Mouse (Mus musculus) heart, embryonic 16.5 days (tissue): ENCODE measurements around the gene Polr2c. TPM values are rescaled to one million over a fixed set of nuclear protein-coding genes. Genes with fewer than 3 reads are reported as not detected.
"Not testable (repeated sequence)": the region's sequence is repeated elsewhere in the genome, so short reads cannot be mapped to it uniquely, and the experiment has no call there.

Experiments used
- ATAC-seq: fragments of 200-750 bp; cut with Nextera tagmentation; replicated peaks from 2 replicates; pipeline ENCODE4 v1.8.0; 2017; ENCODE audit warnings: moderate number of reproducible peaks; ENCODE audit not compliant: insufficient read depth, low FRiP score; ENCODE audit errors: extremely low read depth
- H3K27ac ChIP-seq: fragments of 300-500 bp; sonication (generic); 2 replicates; pipeline ENCODE4 v1.5.1; 2014; ENCODE audit warnings: mild to moderate bottlenecking, low read length, control low read depth, moderate library complexity
- H3K27me3 ChIP-seq: fragments of 300-500 bp; sonication (generic); 2 replicates; pipeline ENCODE4 v1.6.1; 2014; ENCODE audit warnings: low read length, mixed read lengths; ENCODE audit not compliant: control insufficient read depth, insufficient read depth
- H3K36me3 ChIP-seq: fragments of 300-500 bp; sonication (generic); 2 replicates; pipeline ENCODE4 v1.6.1; 2014; ENCODE audit not compliant: control insufficient read depth, insufficient read depth
- H3K4me1 ChIP-seq: fragments of 300-500 bp; sonication (generic); 2 replicates; pipeline ENCODE4 v1.6.1; 2014; ENCODE audit warnings: low read length, mixed read lengths; ENCODE audit not compliant: control insufficient read depth, insufficient read depth
- H3K4me2 ChIP-seq: fragments of 300-500 bp; sonication (generic); 2 replicates; pipeline ENCODE4 v1.6.1; 2014; ENCODE audit warnings: low read depth, mild to moderate bottlenecking, control low read depth, low read length
- H3K4me3 ChIP-seq: fragments of 300-500 bp; sonication (generic); 2 replicates; pipeline ENCODE4 v1.5.1; 2014; ENCODE audit warnings: mild to moderate bottlenecking, control low read depth, low read length
- H3K9ac ChIP-seq: fragments of 300-500 bp; sonication (generic); 2 replicates; pipeline ENCODE4 v1.6.1; 2014; ENCODE audit warnings: low read length, control low read depth
- H3K9me3 ChIP-seq: fragments of 300-500 bp; sonication (generic); replicated peaks from 2 replicates; pipeline ENCODE4 v1.6.1; 2016; ENCODE audit warnings: low read length; ENCODE audit not compliant: control insufficient read depth
- WGBS: fragments of 180-500 bp; shearing (Covaris S2); extraction: QIAGEN DNeasy Blood & Tissue Kit; methylation state at CpG from one replicate; pipeline ENCODE4 v1.1.7; 2014; 5-methylcytosine and 5-hydroxymethylcytosine counted together
- polyA plus RNA-seq: library from polyadenylated mRNA; unstranded; fragments of >200 nt; fragmentation: Nextera tagmentation; extraction: Ambion mirVana; gene quantifications from 2 replicates; pipeline ENCODE4 v1.2.1, GENCODE M21; 2015

The Polr2c gene
- polyA plus RNA-seq, 1 experiment from 2014 or later = 134 TPM

GRCm38 (mm10) chr8:94819671-94820179 is 37.5 kb upstream of the Polr2c start:
- H3K36me3 ChIP-seq = peaks cover 30% of the 10 kb centered on the region
- no peaks in the 10 kb centered on the region for H3K9me3 ChIP-seq
- no peaks in the 10 kb centered on the region for H3K27me3 ChIP-seq
- no peaks in the 10 kb centered on the region for H3K4me1 ChIP-seq
- ATAC-seq = no peak
- no peak overlapping the region for H3K4me2 ChIP-seq
- 51% methylated on average over 6 of the region's 6 CpGs for WGBS
- H3K9ac ChIP-seq = no peak overlapping the region
- H3K4me3 ChIP-seq = no peak overlapping the region
- H3K27ac ChIP-seq = no peak overlapping the region

- ATAC-seq = no peak
- Histone ChIP-seq H3K27me3 (no peaks in the 10 kb centered on the region), H3K4me3 (no peak overlapping the region), H3K4me1 (no peaks in the 10 kb centered on the region), H3K27ac (no peak overlapping the region), H3K9ac (no peak overlapping the region), H3K9me3 (no peaks in the 10 kb centered on the region), H3K36me3 (peaks cover 36% of the 10 kb centered on the region), H3K4me2 (no peak overlapping the region)
- 88% methylated on average over 7 of the region's 7 CpGs for WGBS
Measured at GRCm38 (mm10) chr8:94820553-94820952, 36.7 kb upstream of the Polr2c start.

GRCm38 (mm10) chr8:94821381-94821780 is 35.9 kb upstream of the Polr2c start:
- Histone ChIP-seq H3K27me3 (no peaks in the 10 kb centered on the region), H3K9ac (no peak overlapping the region), H3K36me3 (peaks cover 38% of the 10 kb centered on the region), H3K4me2 (no peak overlapping the region), H3K9me3 (no peaks in the 10 kb centered on the region), H3K4me1 (no peaks in the 10 kb centered on the region), H3K4me3 (no peak overlapping the region), H3K27ac (no peak overlapping the region)
- 92% methylated on average over 2 of the region's 2 CpGs for WGBS
- ATAC-seq = no peak

- Histone ChIP-seq H3K36me3 (peaks cover 49% of the 10 kb centered on the region), H3K27ac (no peak overlapping the region), H3K9ac (no peak overlapping the region), H3K9me3 (no peaks in the 10 kb centered on the region), H3K4me2 (no peak overlapping the region), H3K4me3 (no peak overlapping the region), H3K4me1 (no peaks in the 10 kb centered on the region), H3K27me3 (no peaks in the 10 kb centered on the region)
- WGBS = 76% methylated on average over 23 of the region's 23 CpGs
- ATAC-seq = 0 out of 2 replicates have a peak, but pooled peaks have one; percentile 65
Measured at GRCm38 (mm10) chr8:94822637-94823560, 34.4 kb upstream of the Polr2c start.

- Histone ChIP-seq H3K27ac (no peak overlapping the region), H3K4me1 (no peaks in the 10 kb centered on the region), H3K36me3 (peaks cover 58% of the 10 kb centered on the region), H3K4me3 (no peak overlapping the region), H3K9me3 (no peaks in the 10 kb centered on the region), H3K27me3 (no peaks in the 10 kb centered on the region), H3K9ac (no peak overlapping the region), H3K4me2 (no peak overlapping the region)
- no peak for ATAC-seq
- WGBS = 81% methylated on average over 6 of the region's 6 CpGs
Measured at GRCm38 (mm10) chr8:94825170-94825569, 32.1 kb upstream of the Polr2c start.

- no peak for ATAC-seq
- no peaks in the 10 kb centered on the region for H3K27me3 ChIP-seq
- WGBS = 93% methylated on average over 5 of the region's 5 CpGs
- no peaks in the 10 kb centered on the region for H3K9me3 ChIP-seq
- H3K4me1 ChIP-seq = no peaks in the 10 kb centered on the region
- no peak overlapping the region for H3K4me3 ChIP-seq
- no peak overlapping the region for H3K9ac ChIP-seq
- no peak overlapping the region for H3K4me2 ChIP-seq
- H3K27ac ChIP-seq = no peak overlapping the region
- peaks cover 59% of the 10 kb centered on the region for H3K36me3 ChIP-seq
Measured at GRCm38 (mm10) chr8:94826210-94826609, 31.0 kb upstream of the Polr2c start.

GRCm38 (mm10) chr8:94828284-94828683 is 29.0 kb upstream of the Polr2c start:
- H3K9me3 ChIP-seq = no peaks in the 10 kb centered on the region
- 80% methylated on average over 6 of the region's 6 CpGs for WGBS
- H3K4me3 ChIP-seq = no peak overlapping the region
- H3K36me3 ChIP-seq = peaks cover 53% of the 10 kb centered on the region
- no peaks in the 10 kb centered on the region; the same call in 1 of the 2 replicates for H3K4me1 ChIP-seq
- no peak overlapping the region for H3K4me2 ChIP-seq
- no peak overlapping the region for H3K27ac ChIP-seq
- no peaks in the 10 kb centered on the region for H3K27me3 ChIP-seq
- H3K9ac ChIP-seq = no peak overlapping the region
- ATAC-seq = no peak

GRCm38 (mm10) chr8:94833901-94834405 is 23.3 kb upstream of the Polr2c start:
- H3K4me3 ChIP-seq = not testable (repeated sequence)

GRCm38 (mm10) chr8:94835751-94836150 is 21.5 kb upstream of the Polr2c start:
- peaks cover 11% of the 10 kb centered on the region for H3K36me3 ChIP-seq
- not testable (repeated sequence) for H3K9me3 ChIP-seq, H3K27ac ChIP-seq, H3K9ac ChIP-seq, ATAC-seq, H3K4me3 ChIP-seq, H3K27me3 ChIP-seq, H3K4me2 ChIP-seq
- 94% methylated on average over 13 of the region's 13 CpGs for WGBS
- H3K4me1 ChIP-seq = peaks cover 16% of the 10 kb centered on the region

More at GRCm38 (mm10) chr8:94833901-94834405, 23.3 kb upstream of the Polr2c start:
- H3K4me1 ChIP-seq = peaks cover 12% of the 10 kb centered on the region
- not testable (repeated sequence) for H3K9me3 ChIP-seq, H3K27me3 ChIP-seq, ATAC-seq, H3K9ac ChIP-seq, H3K27ac ChIP-seq, H3K4me2 ChIP-seq
- 76% methylated on average over 7 of the region's 7 CpGs for WGBS
- peaks cover 14% of the 10 kb centered on the region for H3K36me3 ChIP-seq
